Mouse (Mus musculus) mouse trophoblast stem cell (cell line): ENCODE measurements around the gene Ear6.
"Not testable (repeated sequence)": the region's sequence is repeated elsewhere in the genome, so short reads cannot be mapped to it uniquely, and the experiment has no call there.

Source experiments
- in situ Hi-C, 2 experiments: fragments of 300-500 bp; cut with MseI, MboI; formaldehyde crosslinking; loops; 2 replicates in 1 of 2; 3 replicates in 1 of 2; pipeline ENCODE4 v1.15.1; 2025

The Ear6 gene

GRCm38 (mm10) chr14:51853399-51853798 is at the start of gene Ear6:
Ear6 (plus strand) TSS chr14:51853699.
- in situ Hi-C loops = no loop called here

DNA sequence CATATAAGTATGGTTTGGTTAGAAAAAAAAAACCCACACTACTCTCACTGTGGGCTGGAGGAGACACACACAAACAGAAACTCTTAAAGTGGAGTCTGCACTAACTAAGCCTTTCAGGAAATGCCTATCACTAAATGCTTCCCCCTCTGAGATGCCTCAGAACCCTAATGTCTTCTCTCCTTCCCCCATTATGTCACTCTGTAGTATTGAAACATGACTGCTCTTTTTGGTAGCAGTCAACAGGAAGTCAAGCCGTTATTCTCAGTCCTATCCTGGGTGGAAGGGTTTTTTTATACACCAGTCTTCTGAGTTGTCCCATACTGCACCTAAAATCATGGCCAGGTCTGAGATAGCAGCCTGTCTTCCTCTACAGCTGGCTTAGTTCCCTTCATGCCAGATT is 26.9 kb upstream of the Ear6 start:
- in situ Hi-C loops = no loop called here

DNA sequence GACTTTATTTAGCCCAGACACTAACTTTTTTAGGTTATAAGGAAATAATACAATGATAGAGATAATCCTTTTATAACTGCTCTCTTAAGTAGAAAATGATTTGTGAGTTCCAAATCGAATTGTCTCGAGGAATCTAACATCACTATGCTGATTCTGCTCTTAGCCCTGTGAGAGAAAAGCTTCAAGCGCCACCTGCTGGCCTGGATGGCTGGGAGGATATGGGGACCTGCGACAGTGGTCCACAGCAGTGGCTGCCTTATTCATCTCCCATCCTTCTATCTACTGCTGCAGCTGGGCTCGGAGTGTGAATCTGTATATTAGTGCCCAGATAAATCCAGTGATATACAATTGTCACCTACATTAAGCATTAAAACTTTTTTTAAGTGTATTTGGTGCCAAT is 25.7 kb upstream of the Ear6 start:
- in situ Hi-C loops = not testable (repeated sequence)

- in situ Hi-C loops = no loop called here
Measured at GRCm38 (mm10) chr14:51829188-51829587, 24.3 kb upstream of the Ear6 start.

GRCm38 (mm10) chr14:51838480-51838879 is 15.0 kb upstream of the Ear6 start:
- in situ Hi-C loops = not testable (repeated sequence)

- in situ Hi-C loops = no loop called here
Measured at GRCm38 (mm10) chr14:51842250-51842649, 11.2 kb upstream of the Ear6 start.

DNA sequence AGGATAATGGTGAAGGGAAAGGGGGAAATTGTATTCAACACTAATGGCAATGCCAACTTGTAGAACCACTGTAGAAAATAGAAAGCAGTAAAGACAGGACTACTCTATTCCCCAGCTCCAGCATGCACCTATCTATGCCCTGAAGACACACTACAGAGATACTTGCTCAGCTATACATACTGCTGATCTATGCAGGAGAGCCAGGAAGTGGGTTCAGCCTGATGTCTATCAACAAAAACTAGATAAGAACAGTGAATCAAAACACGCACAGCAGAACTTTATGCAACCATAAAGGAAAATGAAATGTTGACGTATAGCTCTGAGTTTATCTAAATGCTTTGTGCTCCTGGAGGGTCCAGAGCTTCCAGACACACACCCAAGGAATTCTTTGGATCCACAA is 10.7 kb upstream of the Ear6 start:
- in situ Hi-C loops = no loop called here

DNA sequence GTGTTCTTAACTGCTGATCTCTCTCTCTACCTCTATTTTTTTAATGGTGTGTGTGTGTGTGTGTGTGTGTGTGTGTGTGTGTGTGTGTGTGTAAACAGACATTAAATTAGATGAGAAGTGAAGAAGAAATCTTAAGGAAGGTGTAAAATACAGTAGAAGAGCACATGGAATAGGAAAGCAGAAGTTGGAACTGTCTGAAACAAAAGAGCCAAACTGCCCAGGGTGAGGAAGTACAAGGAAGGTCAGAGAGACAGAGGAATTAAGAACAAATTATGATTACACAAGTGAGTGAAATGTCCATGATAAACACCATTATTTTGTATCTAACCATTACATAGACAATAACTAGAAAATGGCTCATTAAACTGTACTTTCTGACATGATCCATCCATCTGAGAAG is 9.6 kb upstream of the Ear6 start:
- in situ Hi-C loops = no loop called here

GRCm38 (mm10) chr14:51846566-51846965 is 6.9 kb upstream of the Ear6 start:
- in situ Hi-C loops = no loop called here

GRCm38 (mm10) chr14:51851006-51851405 is 2.5 kb upstream of the Ear6 start:
- in situ Hi-C loops = not testable (repeated sequence)

DNA sequence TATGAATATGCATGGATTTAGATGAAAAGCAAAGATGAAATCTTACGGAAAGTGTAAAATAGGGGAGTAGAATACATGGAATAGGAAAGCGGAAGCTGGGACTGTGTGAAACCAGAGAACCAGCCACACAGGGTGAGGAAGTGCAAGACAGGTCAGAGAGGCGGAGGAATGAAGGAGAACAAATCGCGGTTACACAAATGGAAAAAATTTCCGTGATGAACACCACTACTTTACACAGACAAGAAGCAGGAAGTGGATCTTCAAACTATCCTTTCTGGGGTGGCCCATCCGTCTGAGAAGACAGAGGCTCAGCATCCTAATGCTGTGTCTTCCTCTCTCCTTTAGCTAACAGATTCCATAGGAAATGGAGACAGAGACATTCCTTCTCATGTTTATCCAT is 1.8 kb downstream of the Ear6 start:
- in situ Hi-C loops = not testable (repeated sequence)

DNA sequence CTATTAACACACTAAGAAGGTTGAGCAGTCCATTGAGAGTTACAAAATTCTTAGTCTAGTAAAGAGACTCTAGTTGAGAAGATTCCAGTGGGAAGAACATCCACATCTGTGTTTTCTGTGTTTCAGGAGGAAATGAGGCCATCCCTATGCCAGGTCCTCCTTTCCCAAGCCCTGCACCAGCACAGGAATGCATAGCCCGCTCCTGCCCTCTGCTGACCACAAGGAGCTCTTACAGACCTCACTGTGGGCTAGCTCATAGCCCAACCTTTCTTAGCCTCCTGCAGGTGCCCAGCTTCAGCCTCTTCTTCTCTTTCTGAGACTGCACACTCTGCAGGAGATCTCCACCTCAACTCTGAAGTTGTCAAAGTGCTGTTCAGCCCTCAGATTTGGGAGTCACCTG is 10.1 kb downstream of the Ear6 start:
- in situ Hi-C loops = not testable (repeated sequence)

- in situ Hi-C loops = loop anchor here in 1 of 2 experiments (10.0 kb wide), 1 partner anchor 96 kb away; the partner anchor contains the start of gene Ang4
Measured at GRCm38 (mm10) chr14:51870756-51871155, 17.3 kb downstream of the Ear6 start.

DNA sequence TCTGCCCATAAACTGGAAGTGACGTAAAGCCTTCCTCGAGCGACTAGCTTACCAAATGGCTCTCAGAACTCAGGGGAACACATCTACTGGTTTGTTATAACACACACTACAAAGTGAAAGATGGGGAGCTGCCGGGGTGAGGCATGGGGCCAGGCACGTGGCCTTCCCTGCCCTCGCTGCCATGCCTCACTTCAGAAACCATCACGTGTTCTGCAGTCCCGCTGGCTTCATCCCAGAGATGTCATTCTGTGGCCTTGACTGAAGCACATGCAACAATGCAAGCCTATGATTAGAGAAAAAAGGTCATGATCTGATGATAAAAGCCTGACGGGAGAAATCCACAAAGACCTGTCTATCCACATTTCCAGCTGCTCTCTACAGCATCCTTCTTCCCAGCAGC is 18.2 kb downstream of the Ear6 start:
- in situ Hi-C loops = loop anchor here in 1 of 2 experiments (10.0 kb wide), 1 partner anchor 97 kb away; the partner anchor contains the start of gene Ang4

- in situ Hi-C loops = loop anchor here in 1 of 2 experiments (10.0 kb wide), 1 partner anchor 103 kb away; the partner anchor contains the start of gene Ang4
Measured at GRCm38 (mm10) chr14:51877517-51877916, 24.0 kb downstream of the Ear6 start.

GRCm38 (mm10) chr14:51883527-51884030 is 30.1 kb downstream of the Ear6 start:
- in situ Hi-C loops = no loop called here

GRCm38 (mm10) chr14:51884031-51884544 is 30.6 kb downstream of the Ear6 start:
- in situ Hi-C loops = no loop called here

DNA sequence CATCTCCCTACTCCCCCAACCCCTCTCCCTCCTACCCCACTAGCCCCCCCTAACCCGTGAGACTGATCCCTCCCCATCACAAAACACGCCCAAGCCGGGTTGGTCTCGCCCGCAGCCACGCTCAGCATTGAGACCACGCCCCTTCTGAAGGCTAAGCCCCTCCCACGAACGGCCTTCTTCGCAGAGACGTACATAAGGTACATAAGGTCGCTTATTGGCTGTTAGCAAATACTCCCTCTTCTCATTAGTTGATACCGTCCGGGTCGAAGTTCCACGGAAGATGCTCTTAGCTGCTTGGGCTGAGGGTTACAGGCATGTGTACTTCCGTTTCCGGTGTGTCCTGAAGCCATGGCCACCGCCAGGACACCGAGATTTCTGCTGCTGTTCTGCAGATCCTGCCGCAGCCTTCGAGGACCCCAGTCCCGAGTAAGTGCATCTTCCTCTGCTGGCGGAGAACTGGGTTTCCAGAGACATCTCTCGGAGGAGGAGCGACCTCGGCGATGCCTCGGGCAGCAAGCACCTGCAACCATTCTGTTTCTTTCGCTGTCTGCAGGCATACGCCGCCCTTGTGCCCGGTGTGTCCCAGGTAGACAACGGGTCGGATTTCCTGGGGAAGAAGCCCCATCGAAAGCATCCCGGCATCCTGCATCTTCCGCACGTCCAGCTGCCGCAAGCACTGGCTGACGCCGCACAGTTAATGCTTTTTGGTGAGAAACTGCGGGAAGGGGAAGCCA is 31.3 kb downstream of the Ear6 start, which contains the start of gene Mettl17:
Mettl17 (plus strand) TSS at position 245 of the 734 bp plus-strand sequence.
- in situ Hi-C loops = no loop called here

GRCm38 (mm10) chr14:51886051-51886450 is 32.6 kb downstream of the Ear6 start:
- in situ Hi-C loops = no loop called here

DNA sequence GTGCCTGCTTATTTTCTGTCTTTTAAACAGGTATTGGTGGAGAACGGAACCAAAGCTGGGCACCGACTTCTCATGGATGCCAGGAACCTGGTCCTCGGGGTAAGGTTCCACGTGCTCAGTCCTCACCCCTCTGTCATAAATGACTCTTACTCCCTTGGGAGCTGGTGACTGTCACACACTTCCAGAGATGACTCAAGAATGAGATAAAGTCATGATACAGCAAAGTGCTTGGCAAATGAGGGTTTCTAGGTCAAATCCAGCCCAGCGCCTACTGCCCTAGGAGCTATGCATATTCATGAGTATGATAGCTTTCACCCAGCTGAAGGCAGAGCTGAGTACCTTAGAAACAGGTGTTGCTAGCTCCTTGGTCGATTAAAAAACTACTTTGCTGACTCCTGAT is 36.3 kb downstream of the Ear6 start:
- in situ Hi-C loops = no loop called here

- in situ Hi-C loops = no loop called here
Measured at GRCm38 (mm10) chr14:51892191-51892939, 38.9 kb downstream of the Ear6 start, which contains the start of gene Slc39a2. Slc39a2 (plus strand) TSS chr14:51892889.

- in situ Hi-C loops = no loop called here
Measured at GRCm38 (mm10) chr14:51893094-51893794, 39.7 kb downstream of the Ear6 start.
